Mouse (Mus musculus) heart, postnatal 0 days (tissue): ENCODE data around the gene Crb3. TPM values are rescaled to one million over a fixed set of nuclear protein-coding genes. Genes with fewer than 3 reads are reported as not detected.

Source experiments
- ATAC-seq: fragments of 200-750 bp; cut with Nextera tagmentation; 2 replicates; pipeline ENCODE4 v1.8.0; 2017; ENCODE audit warnings: low read depth, moderate number of reproducible peaks, moderate library complexity; ENCODE audit not compliant: insufficient read depth
- DNase-seq: peaks from one replicate; pipeline ENCODE4 v3.0.0-alpha.2; 2016; ENCODE audit warnings: low spot score
- H3K27ac ChIP-seq: fragments of 300-500 bp; sonication (generic); 2 replicates; pipeline ENCODE4 v1.5.1; 2014; ENCODE audit warnings: low read depth, mild to moderate bottlenecking
- H3K27me3 ChIP-seq: fragments of 300-500 bp; sonication (generic); 2 replicates; pipeline ENCODE4 v1.6.1; 2014; ENCODE audit warnings: low read length, mixed read lengths; ENCODE audit not compliant: control insufficient read depth, insufficient read depth
- H3K36me3 ChIP-seq: fragments of 300-500 bp; sonication (generic); replicated peaks from 2 replicates; pipeline ENCODE4 v1.6.1; 2014; ENCODE audit warnings: low read length, mixed read lengths; ENCODE audit not compliant: control insufficient read depth, insufficient read depth
- H3K4me1 ChIP-seq: fragments of 300-500 bp; sonication (generic); 2 replicates; pipeline ENCODE4 v1.6.1; 2014; ENCODE audit warnings: antibody characterized with exemption; ENCODE audit not compliant: control insufficient read depth, insufficient read depth
- H3K4me2 ChIP-seq: fragments of 300-500 bp; sonication (generic); 2 replicates; pipeline ENCODE4 v1.6.1; 2014; ENCODE audit warnings: low read depth, mild to moderate bottlenecking, low read length, moderate library complexity
- H3K4me3 ChIP-seq: fragments of 300-500 bp; sonication (generic); 2 replicates; pipeline ENCODE4 v1.5.1; 2014; ENCODE audit warnings: low read depth, low read length
- H3K9ac ChIP-seq: fragments of 300-500 bp; sonication (generic); replicated peaks from 2 replicates; pipeline ENCODE4 v1.6.1; 2014; ENCODE audit warnings: low read depth, low read length, mixed read lengths
- H3K9me3 ChIP-seq: fragments of 300-500 bp; sonication (generic); replicated peaks from 2 replicates; pipeline ENCODE4 v1.6.1; 2016; ENCODE audit warnings: low read length; ENCODE audit not compliant: control insufficient read depth
- CTCF ChIP-seq: IDR thresholded peaks from 2 replicates; pipeline ENCODE4 v1.5.1; 2016; ENCODE audit warnings: antibody characterized with exemption, control low read depth, low read depth
- EP300 ChIP-seq: IDR thresholded peaks from 2 replicates; pipeline ENCODE4 v1.6.1; 2016; ENCODE audit warnings: antibody characterized with exemption, low read depth
- WGBS: fragments of 180-500 bp; shearing (Covaris S2); extraction: QIAGEN DNeasy Blood & Tissue Kit; methylation state at CpG from one replicate; pipeline ENCODE4 v1.1.7; 2014; 5-methylcytosine and 5-hydroxymethylcytosine counted together
- polyA plus RNA-seq: library from polyadenylated mRNA; unstranded; fragments of >200 nt; fragmentation: Nextera tagmentation; extraction: Ambion mirVana; gene quantifications from 2 replicates; pipeline ENCODE4 v1.2.1, GENCODE M21; 2015
- total RNA-seq: library from RNA; depleted of rRNA; stranded (reverse); fragments of >200 nt; gene quantifications from 2 replicates; pipeline ENCODE4 v1.2.3, GENCODE M21; 2014; ENCODE audit warnings: low replicate concordance

The Crb3 gene
- total and polyA plus RNA-seq, 2 experiments from 2014 or later: 0.66 TPM; not detected in 1

DNA sequence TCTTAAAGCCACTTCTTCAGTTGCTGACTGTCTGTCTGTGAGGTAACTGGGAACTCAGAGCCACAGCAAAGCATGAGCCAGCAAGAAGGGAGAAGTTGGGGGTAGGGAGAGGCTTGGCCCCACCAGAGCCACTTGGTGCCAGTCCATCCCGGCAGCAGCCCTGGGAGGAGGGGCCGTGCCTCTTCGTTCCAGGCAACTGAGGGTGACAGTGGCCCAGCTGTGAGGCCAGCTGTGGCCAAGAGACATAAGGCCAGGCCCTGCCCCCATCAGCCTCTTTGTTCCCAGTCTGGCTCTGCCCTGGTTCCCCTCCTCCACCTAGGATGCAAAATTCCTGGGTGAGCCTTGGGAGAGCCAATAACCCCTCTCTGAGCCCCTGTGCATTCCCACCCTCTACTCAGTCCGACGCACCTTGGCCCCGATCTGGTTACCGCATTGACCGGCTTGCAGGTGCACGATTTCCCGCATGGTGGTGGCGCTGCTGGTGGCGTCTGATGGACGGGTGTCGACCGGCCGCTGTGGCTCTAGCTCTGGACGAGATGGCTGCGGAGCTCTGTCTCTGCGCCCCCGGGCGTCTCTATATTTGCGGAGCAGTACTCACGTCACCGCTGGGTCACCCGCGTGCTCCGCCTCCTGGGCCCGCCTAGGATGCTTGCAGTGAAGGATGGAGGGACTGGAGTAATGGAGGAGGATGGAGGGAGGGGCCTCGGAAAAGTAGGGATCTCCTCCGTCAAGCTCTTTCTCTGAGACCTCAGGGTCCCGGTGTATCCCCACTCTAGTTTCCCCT lies 28.3 kb downstream of the Crb3 start, which contains the start of gene Tubb4a:
Gene Tubb4a, minus strand, starts transcription at position 734 of the 784 bp plus-strand sequence.
- H3K27me3 ChIP-seq: peaks cover 13% of the 10 kb centered on the region; the same call in 1 of the 2 replicates
- DNase-seq: no peak
- ATAC-seq: peak; percentile 68
- no peak for TF ChIP-seq CTCF
- TF ChIP-seq EP300: no peak
- peak within 1 kb of the TSS; percentile 46 for H3K4me2 ChIP-seq
- H3K4me3 ChIP-seq: peak within 1 kb of the TSS; percentile 28
- H3K9ac ChIP-seq: no peak within 1 kb of the TSS
- no peaks in the 10 kb centered on the region for H3K4me1 ChIP-seq
- no peaks in the 10 kb centered on the region for H3K9me3 ChIP-seq
- H3K36me3 ChIP-seq: no peaks in the 10 kb centered on the region
- 1% methylated on average over 31 of the region's 31 CpGs for WGBS
- H3K27ac ChIP-seq: no peak within 1 kb of the TSS

DNA sequence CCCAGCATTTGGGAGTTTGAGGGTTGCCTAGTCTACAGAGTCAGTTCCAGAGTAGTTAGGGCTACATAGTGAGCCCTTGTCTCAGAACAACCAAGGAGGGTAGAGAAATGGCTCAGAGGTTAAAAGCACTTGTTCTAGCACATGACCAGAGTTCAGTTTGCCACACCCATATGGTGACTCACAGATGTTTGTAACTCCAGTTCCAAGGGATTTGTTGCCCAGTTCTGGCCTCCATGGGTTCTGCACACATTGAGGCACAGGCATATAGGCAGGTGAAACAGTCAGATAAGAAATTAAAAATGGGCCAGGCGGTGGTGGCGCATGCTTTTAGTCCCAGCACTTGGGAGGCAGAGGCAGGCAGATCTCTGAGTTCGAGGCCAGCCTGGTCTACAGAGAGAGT lies 35.3 kb downstream of the Crb3 start:
- DNase-seq (no peak), ATAC-seq (no peak)
- H3K9ac ChIP-seq: no peak overlapping the region
- no peaks in the 10 kb centered on the region for H3K9me3 ChIP-seq
- H3K27ac ChIP-seq: no peak overlapping the region
- H3K4me3 ChIP-seq: no peak overlapping the region
- 0 out of 2 replicates have a peak, but pooled peaks cover 7% of the 10 kb centered on the region for H3K27me3 ChIP-seq
- no peak overlapping the region for H3K4me2 ChIP-seq
- no peak for TF ChIP-seq CTCF
- no peak for TF ChIP-seq EP300
- WGBS: 89% methylated on average over 3 of the region's 3 CpGs
- H3K36me3 ChIP-seq: no peaks in the 10 kb centered on the region
- H3K4me1 ChIP-seq: no peaks in the 10 kb centered on the region

DNA sequence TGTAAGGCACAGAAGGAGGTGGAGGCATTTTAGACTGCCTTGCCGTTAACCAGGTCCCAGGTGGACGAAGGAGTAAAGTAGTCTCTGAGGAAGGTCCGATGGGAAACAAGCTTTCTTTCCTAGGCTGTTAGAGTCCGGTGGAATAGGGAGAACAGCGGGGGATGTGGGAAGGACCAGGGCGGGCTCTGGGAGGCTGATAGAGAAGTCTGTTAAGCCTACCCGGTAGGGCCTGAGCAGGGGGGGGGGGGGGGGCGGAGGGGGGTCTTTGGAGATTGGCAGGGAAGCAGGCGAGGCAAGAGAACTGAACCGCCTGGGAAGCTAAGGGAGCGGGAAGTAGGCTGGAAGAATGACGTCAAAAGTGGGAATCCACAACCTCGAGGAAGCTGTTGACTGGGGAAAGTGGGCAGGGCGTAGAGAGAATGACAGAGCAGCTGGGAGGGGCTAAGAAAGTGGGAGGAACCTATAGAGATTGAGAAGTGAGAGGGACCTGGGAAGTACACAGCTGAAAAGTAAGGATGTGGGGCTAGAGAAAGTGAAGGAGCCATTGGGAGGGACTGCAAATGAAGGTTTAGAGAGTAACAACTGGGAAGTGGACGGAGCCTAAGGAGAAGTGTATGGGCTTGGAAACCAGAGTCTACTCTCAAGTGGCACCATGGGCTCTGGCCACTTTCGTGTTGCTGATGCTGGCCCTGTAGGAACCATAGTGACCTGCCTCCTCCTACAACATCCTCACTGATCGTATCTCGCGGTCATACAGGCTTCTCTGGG lies 37.1 kb downstream of the Crb3 start:
- TF ChIP-seq CTCF (no peak), EP300 (no peak)
- peak overlapping the region; percentile 48; the same call in 1 of the 2 replicates for H3K4me2 ChIP-seq
- H3K4me1 ChIP-seq: no peaks in the 10 kb centered on the region
- 0 out of 2 replicates have a peak, but pooled peaks cover 7% of the 10 kb centered on the region for H3K27me3 ChIP-seq
- ATAC-seq: peak; percentile 79
- no peak overlapping the region for H3K27ac ChIP-seq
- no peak overlapping the region for H3K9ac ChIP-seq
- no peaks in the 10 kb centered on the region for H3K36me3 ChIP-seq
- peak; percentile 79 for DNase-seq
- H3K9me3 ChIP-seq: no peaks in the 10 kb centered on the region
- peak overlapping the region; percentile 20 for H3K4me3 ChIP-seq
- 3% methylated on average over 18 of the region's 19 CpGs for WGBS

DNA sequence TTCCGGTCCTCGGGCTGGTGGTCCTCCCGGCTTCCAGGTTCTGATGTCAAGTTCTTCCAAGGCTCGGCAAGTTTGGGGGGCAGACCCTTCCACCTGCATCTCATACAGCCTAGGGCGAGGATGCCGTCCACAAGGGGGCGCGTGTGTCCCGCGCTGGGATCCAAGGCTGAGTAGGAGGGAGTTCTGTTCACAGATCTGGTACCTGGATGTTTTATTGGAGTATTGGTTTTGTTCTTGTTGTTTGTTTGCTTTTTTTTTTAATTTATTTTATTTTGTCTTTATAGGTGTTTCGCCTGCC lies 37.7 kb downstream of the Crb3 start:
- H3K4me1 ChIP-seq: no peaks in the 10 kb centered on the region
- H3K4me3 ChIP-seq: peak overlapping the region; percentile 20
- 0 out of 2 replicates have a peak, but pooled peaks cover 7% of the 10 kb centered on the region for H3K27me3 ChIP-seq
- no peak for DNase-seq
- peak; percentile 78 for ATAC-seq
- 0% methylated on average over 11 of the region's 11 CpGs for WGBS
- no peak overlapping the region for H3K27ac ChIP-seq
- no peak for TF ChIP-seq EP300
- peak; percentile 88 for TF ChIP-seq CTCF
- H3K36me3 ChIP-seq: no peaks in the 10 kb centered on the region
- no peaks in the 10 kb centered on the region for H3K9me3 ChIP-seq
- H3K9ac ChIP-seq: no peak overlapping the region
- peak overlapping the region; percentile 48; the same call in 1 of the 2 replicates for H3K4me2 ChIP-seq

- Histone ChIP-seq H3K27me3 (0 out of 2 replicates have a peak, but pooled peaks cover 7% of the 10 kb centered on the region), H3K4me1 (no peaks in the 10 kb centered on the region), H3K4me3 (no peak overlapping the region), H3K9ac (no peak overlapping the region), H3K36me3 (no peaks in the 10 kb centered on the region), H3K4me2 (no peak overlapping the region), H3K9me3 (no peaks in the 10 kb centered on the region), H3K27ac (no peak overlapping the region)
- no peak for TF ChIP-seq EP300
- ATAC-seq: no peak
- 65% methylated on average over 5 of the region's 5 CpGs for WGBS
- no peak for DNase-seq
Observed at GRCm38 (mm10) chr17:57098321-57098720, 39.4 kb downstream of the Crb3 start.
